Mouse (Mus musculus) midbrain, postnatal 0 days (tissue): ENCODE results near the gene Ltbp1. TPM values are rescaled to one million over a fixed set of nuclear protein-coding genes. Genes with fewer than 3 reads are reported as not detected.

Source experiments
- ATAC-seq: fragments of 200-750 bp; cut with Nextera tagmentation; 2 replicates; pipeline ENCODE4 v1.8.0; 2017; ENCODE audit warnings: moderate number of reproducible peaks, mild to moderate bottlenecking, moderate TSS enrichment, moderate library complexity; ENCODE audit not compliant: low FRiP score
- DNase-seq: peaks from one replicate; pipeline ENCODE4 v3.0.0-alpha.2; 2015; ENCODE audit warnings: low spot score
- H3K27ac ChIP-seq: fragments of 300-500 bp; sonication (generic); 2 replicates; pipeline ENCODE4 v1.5.1; 2014; ENCODE audit warnings: low read depth, mild to moderate bottlenecking, low read length, mixed read lengths
- H3K27me3 ChIP-seq: fragments of 300-500 bp; sonication (generic); 2 replicates; pipeline ENCODE4 v1.6.1; 2014; ENCODE audit warnings: low read length, control low read depth, mixed read lengths; ENCODE audit not compliant: insufficient read depth
- H3K36me3 ChIP-seq: fragments of 300-500 bp; sonication (generic); 2 replicates; pipeline ENCODE4 v1.6.1; 2014; ENCODE audit warnings: low read length, control low read depth, mixed read lengths; ENCODE audit not compliant: insufficient read depth
- H3K4me1 ChIP-seq: fragments of 300-500 bp; sonication (generic); 2 replicates; pipeline ENCODE4 v1.6.1; 2014; ENCODE audit warnings: mild to moderate bottlenecking, control low read depth, antibody characterized with exemption, low read length, mixed read lengths; ENCODE audit not compliant: insufficient read depth
- H3K4me2 ChIP-seq: fragments of 300-500 bp; sonication (generic); 2 replicates; pipeline ENCODE4 v1.6.1; 2014; ENCODE audit warnings: low read depth, mild to moderate bottlenecking, low read length, mixed read lengths; ENCODE audit not compliant: poor library complexity, severe bottlenecking
- H3K4me3 ChIP-seq: fragments of 300-500 bp; sonication (generic); 2 replicates; pipeline ENCODE4 v1.5.1; 2014; ENCODE audit warnings: low read depth, mild to moderate bottlenecking, low read length, moderate library complexity
- H3K9ac ChIP-seq: fragments of 300-500 bp; sonication (generic); replicated peaks from 2 replicates; pipeline ENCODE4 v1.6.1; 2014; ENCODE audit warnings: mild to moderate bottlenecking, low read length, moderate library complexity, mixed read lengths; ENCODE audit not compliant: poor library complexity, severe bottlenecking
- H3K9me3 ChIP-seq: fragments of 300-500 bp; sonication (generic); 2 replicates; pipeline ENCODE4 v1.6.1; 2016; ENCODE audit warnings: low read length, control low read depth
- CTCF ChIP-seq: IDR thresholded peaks from 2 replicates; pipeline ENCODE4 v1.5.1; 2016; ENCODE audit warnings: antibody characterized with exemption, mild to moderate bottlenecking
- WGBS: fragments of 180-500 bp; shearing (Covaris S2); extraction: QIAGEN DNeasy Blood & Tissue Kit; methylation state at CpG from one replicate; pipeline ENCODE4 v1.1.7; 2014; 5-methylcytosine and 5-hydroxymethylcytosine counted together
- polyA plus RNA-seq: library from polyadenylated mRNA; unstranded; fragments of >200 nt; fragmentation: Nextera tagmentation; extraction: Ambion mirVana; gene quantifications from 2 replicates; pipeline ENCODE4 v1.2.1, GENCODE M21; 2015
- total RNA-seq: library from RNA; depleted of rRNA; stranded (reverse); fragments of >200 nt; gene quantifications from 2 replicates; pipeline ENCODE4 v1.2.3, GENCODE M21; 2014

Ltbp1 gene
- total and polyA plus RNA-seq, 2 experiments from 2014 or later: 0.89 to 3.0 TPM

- Histone ChIP-seq H3K4me3 (no peak overlapping the region), H3K9me3 (no peaks in the 10 kb centered on the region), H3K4me1 (no peaks in the 10 kb centered on the region), H3K9ac (no peak overlapping the region), H3K36me3 (no peaks in the 10 kb centered on the region), H3K27ac (no peak overlapping the region), H3K4me2 (peak overlapping the region; percentile 41), H3K27me3 (no peaks in the 10 kb centered on the region)
- no peak for DNase-seq
- ATAC-seq: no peak
- no peak for TF ChIP-seq CTCF
- WGBS: 8% methylated on average over 4 of the region's 4 CpGs
Measured at GRCm38 (mm10) chr17:74994582-74994893, 10.8 kb upstream of the Ltbp1 start.

- WGBS: 52% methylated on average over 3 of the region's 3 CpGs
- H3K27ac ChIP-seq: no peak overlapping the region
- H3K27me3 ChIP-seq: no peaks in the 10 kb centered on the region
- TF ChIP-seq CTCF: no peak
- no peaks in the 10 kb centered on the region for H3K36me3 ChIP-seq
- no peak overlapping the region for H3K9ac ChIP-seq
- no peaks in the 10 kb centered on the region for H3K9me3 ChIP-seq
- ATAC-seq (no peak), DNase-seq (no peak)
- no peak overlapping the region for H3K4me2 ChIP-seq
- H3K4me3 ChIP-seq: no peak overlapping the region
- H3K4me1 ChIP-seq: no peaks in the 10 kb centered on the region
Measured at GRCm38 (mm10) chr17:74995266-74995665, 10.1 kb upstream of the Ltbp1 start.

DNA sequence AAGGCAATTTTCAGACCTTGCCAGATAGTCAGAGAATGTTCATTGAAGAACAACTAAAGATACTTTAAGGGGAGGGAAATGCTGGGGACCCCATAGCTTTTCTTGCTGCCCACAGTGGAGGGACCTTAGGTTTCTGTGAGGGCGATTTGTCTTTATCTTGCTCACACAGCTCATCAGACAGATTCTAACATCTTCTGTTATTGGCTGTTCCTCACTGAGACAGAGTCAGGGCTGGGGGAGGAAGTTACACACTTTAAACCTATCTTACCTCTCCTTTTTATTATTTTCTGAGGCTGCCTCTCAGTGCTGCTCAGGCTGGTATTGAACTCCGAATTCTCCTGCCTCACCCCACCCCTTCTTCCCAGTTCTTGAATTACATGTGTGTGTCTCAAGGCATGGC lies 5.3 kb upstream of the Ltbp1 start:
- ATAC-seq: no peak
- no peak overlapping the region for H3K4me2 ChIP-seq
- 82% methylated on average over 2 of the region's 2 CpGs for WGBS

GRCm38 (mm10) chr17:75004820-75005219 lies 548 bp upstream of the Ltbp1 start:
- Histone ChIP-seq H3K9ac (no peak overlapping the region), H3K27ac (no peak overlapping the region)
- TF ChIP-seq CTCF: peak; percentile 87

More for the DNA sequence above, 5.3 kb upstream of the Ltbp1 start:
- Histone ChIP-seq H3K27me3 (0 out of 2 replicates have a peak, but pooled peaks cover 4% of the 10 kb centered on the region), H3K9ac (no peak overlapping the region), H3K4me3 (no peak overlapping the region), H3K27ac (no peak overlapping the region), H3K9me3 (no peaks in the 10 kb centered on the region), H3K36me3 (no peaks in the 10 kb centered on the region), H3K4me1 (no peaks in the 10 kb centered on the region)
- no peak for TF ChIP-seq CTCF
- DNase-seq: no peak

DNA sequence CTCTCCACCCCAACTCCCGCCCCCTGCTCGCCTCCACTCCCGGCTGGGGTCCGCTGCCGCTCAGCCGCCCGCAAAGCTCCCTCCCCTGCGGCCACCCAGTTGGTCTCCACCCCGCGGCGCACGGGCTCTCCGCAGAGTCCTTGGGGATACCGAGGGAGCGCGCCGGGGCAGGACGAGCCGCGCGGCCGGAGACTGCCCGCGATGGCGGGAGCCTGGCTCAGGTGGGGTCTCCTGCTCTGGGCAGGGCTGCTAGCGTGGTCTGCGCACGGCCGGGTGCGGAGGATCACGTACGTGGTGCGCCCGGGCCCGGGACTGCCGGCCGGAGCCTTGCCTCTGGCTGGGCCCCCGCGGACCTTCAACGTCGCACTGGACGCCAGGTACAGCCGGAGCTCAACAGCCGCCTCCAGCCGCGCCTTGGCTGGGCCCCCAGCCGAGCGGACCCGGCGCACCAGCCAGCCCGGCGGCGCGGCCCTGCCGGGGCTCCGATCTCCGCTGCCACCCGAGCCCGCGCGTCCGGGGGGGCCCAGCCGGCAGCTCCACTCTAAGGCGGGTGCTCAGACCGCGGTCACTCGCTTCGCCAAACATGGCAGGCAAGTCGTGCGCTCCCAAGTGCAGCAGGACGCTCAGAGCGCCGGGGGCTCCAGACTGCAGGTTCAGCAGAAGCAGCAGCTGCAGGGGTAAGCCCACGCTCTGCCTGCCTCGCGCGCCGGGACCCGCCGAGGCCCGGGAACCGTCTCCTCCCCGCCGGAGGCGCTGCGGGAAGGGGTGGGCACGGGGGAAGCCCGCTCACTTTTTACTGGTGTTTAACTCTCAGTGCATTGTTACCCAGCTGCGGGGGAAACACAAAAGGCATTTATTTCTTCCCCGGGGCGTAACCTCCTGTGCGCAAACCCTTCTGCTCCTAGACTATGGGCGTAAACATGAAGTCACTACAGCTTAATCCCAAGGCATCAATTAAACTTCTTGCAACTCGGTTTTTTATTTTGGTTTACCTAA lies 615 bp downstream of the Ltbp1 start:
- WGBS: under 1% methylated on average over 82 of the region's 94 CpGs
- peak overlapping the region; percentile 50 for H3K9ac ChIP-seq
- H3K9me3 ChIP-seq: no peaks in the 10 kb centered on the region
- H3K4me2 ChIP-seq: peak overlapping the region; percentile 100
- DNase-seq: no peak
- ATAC-seq: peak; percentile 70; the same call in 1 of the 2 replicates
- no peak overlapping the region for H3K27ac ChIP-seq
- TF ChIP-seq CTCF: no peak
- H3K27me3 ChIP-seq: peaks cover 7% of the 10 kb centered on the region
- no peaks in the 10 kb centered on the region for H3K36me3 ChIP-seq
- no peaks in the 10 kb centered on the region for H3K4me1 ChIP-seq
- H3K4me3 ChIP-seq: peak overlapping the region; percentile 77

More at GRCm38 (mm10) chr17:75004820-75005219, 548 bp upstream of the Ltbp1 start:
- 0% methylated on average over 11 of the region's 11 CpGs for WGBS
- Histone ChIP-seq H3K27me3 (peaks cover 7% of the 10 kb centered on the region), H3K9me3 (no peaks in the 10 kb centered on the region), H3K4me2 (peak overlapping the region; percentile 100), H3K4me1 (no peaks in the 10 kb centered on the region), H3K4me3 (peak overlapping the region; percentile 77), H3K36me3 (no peaks in the 10 kb centered on the region)
- DNase-seq: peak; percentile 90
- peak; percentile 85 for ATAC-seq

DNA sequence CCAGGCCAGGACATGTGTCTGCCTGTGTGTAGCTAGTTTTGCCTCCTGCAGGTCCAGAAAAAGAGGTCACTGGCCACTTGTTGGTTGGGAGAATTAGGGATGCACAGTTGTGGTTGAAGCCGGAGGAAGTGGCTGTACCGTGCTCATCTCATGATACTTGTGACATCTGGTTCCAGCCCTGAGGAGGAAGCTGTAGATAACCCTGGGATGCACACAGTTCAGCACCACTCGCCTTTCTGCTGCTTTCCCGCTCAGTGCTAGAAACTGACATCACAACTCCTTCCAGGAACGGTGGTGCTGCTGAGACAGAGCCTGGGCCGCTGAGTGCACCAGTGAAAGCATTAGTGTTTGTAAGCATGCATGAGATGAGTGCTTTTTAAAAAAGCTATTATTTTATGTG lies 5.6 kb downstream of the Ltbp1 start:
- no peak overlapping the region for H3K27ac ChIP-seq
- WGBS: 83% methylated on average over 6 of the region's 6 CpGs
- no peak overlapping the region for H3K4me3 ChIP-seq
- DNase-seq (no peak), ATAC-seq (no peak)
- no peaks in the 10 kb centered on the region for H3K9me3 ChIP-seq
- H3K9ac ChIP-seq: no peak overlapping the region
- no peaks in the 10 kb centered on the region for H3K36me3 ChIP-seq
- peaks cover 4% of the 10 kb centered on the region for H3K27me3 ChIP-seq
- H3K4me1 ChIP-seq: no peaks in the 10 kb centered on the region
- H3K4me2 ChIP-seq: no peak overlapping the region
- TF ChIP-seq CTCF: no peak
